Mouse (Mus musculus): ENCODE data around the gene Prkag2.

- TF ChIP-seq CTCF (IDR thresholded peaks at IDR 0.05; ENCODE audit: low read depth) (no peak), EP300 (IDR thresholded peaks at IDR 0.05; ENCODE audit: low read depth) (no peak)
Measured at GRCm38 (mm10) chr5:24887271-24887670, 213.2 kb downstream of the Prkag2 start.
